Mouse (Mus musculus) layer of hippocampus, postnatal 36 days (tissue): ENCODE results near the gene Gm6034. TPM values are rescaled to one million over a fixed set of nuclear protein-coding genes. Genes with fewer than 3 reads are reported as not detected.
"Not testable (repeated sequence)": the region's sequence is repeated elsewhere in the genome, so short reads cannot be mapped to it uniquely, and the experiment has no call there.

ENCODE experiments used
- DNase-seq, 2 experiments: peaks; one replicate each; pipeline ENCODE4 v3.0.0; 2022
- total RNA-seq, 2 experiments: library from RNA; stranded (reverse); gene quantifications; 2 replicates each; pipeline ENCODE4 v1.2.3; 2021

The Gm6034 gene
- under 1 TPM in 1 of 2 experiments, not detected in 1; 0.22 TPM for total RNA-seq

GRCm38 (mm10) chr17:36042610-36043169 lies at the start of gene Gm6034, which contains the start of gene H2-T22:
Gene Gm6034, plus strand, starts transcription at chr17:36042961.
Gene H2-T22, minus strand, starts transcription at chr17:36042747.
- peak; percentile 66 to 68 for DNase-seq

GRCm38 (mm10) chr17:35993675-35994074 lies 49.1 kb upstream of the Gm6034 start:
- peak; percentile 71 to 73 for DNase-seq

- DNase-seq, result peak; percentile 76
These were observed 48.4 kb upstream of the Gm6034 start for GRCm38 (mm10) chr17:35994175-35994878.

- no peak for DNase-seq
These were observed 47.9 kb upstream of the Gm6034 start for GRCm38 (mm10) chr17:35994879-35995240.

GRCm38 (mm10) chr17:35996949-35997348 lies 45.8 kb upstream of the Gm6034 start:
- peak; percentile 86 to 93 for DNase-seq

GRCm38 (mm10) chr17:35997713-35998510 lies 44.8 kb upstream of the Gm6034 start:
- DNase-seq, result no peak

GRCm38 (mm10) chr17:35998545-35999305 lies 44.0 kb upstream of the Gm6034 start:
- DNase-seq, result no peak

GRCm38 (mm10) chr17:35999356-35999755 lies 43.4 kb upstream of the Gm6034 start:
- no peak for DNase-seq

GRCm38 (mm10) chr17:36000349-36000748 lies 42.4 kb upstream of the Gm6034 start:
- DNase-seq, result no peak

- DNase-seq, result no peak
These were observed 41.5 kb upstream of the Gm6034 start for GRCm38 (mm10) chr17:36001121-36001897.

- DNase-seq, result no peak
These were observed 40.8 kb upstream of the Gm6034 start for GRCm38 (mm10) chr17:36001966-36002365.

- no peak for DNase-seq
These were observed 39.4 kb upstream of the Gm6034 start for GRCm38 (mm10) chr17:36003331-36003730.

- not testable (repeated sequence) for DNase-seq
These were observed 38.4 kb upstream of the Gm6034 start for GRCm38 (mm10) chr17:36004409-36004808.

- DNase-seq, result no peak
These were observed 27.8 kb upstream of the Gm6034 start for GRCm38 (mm10) chr17:36014977-36015376.

GRCm38 (mm10) chr17:36017046-36017445 lies 25.7 kb upstream of the Gm6034 start:
- no peak for DNase-seq

GRCm38 (mm10) chr17:36018979-36019378 lies 23.8 kb upstream of the Gm6034 start:
- no peak for DNase-seq

GRCm38 (mm10) chr17:36019519-36019918 lies 23.2 kb upstream of the Gm6034 start:
- no peak for DNase-seq

GRCm38 (mm10) chr17:36020191-36021073 lies 22.3 kb upstream of the Gm6034 start, which contains the start of gene H2-T24:
Gene H2-T24, minus strand, starts transcription at chr17:36020560.
- DNase-seq, result peak in 1 of 2 experiments; percentile 37

GRCm38 (mm10) chr17:36021309-36021708 lies 21.5 kb upstream of the Gm6034 start:
- no peak for DNase-seq

GRCm38 (mm10) chr17:36022098-36022497 lies 20.7 kb upstream of the Gm6034 start:
- DNase-seq, result no peak

- DNase-seq, result no peak
These were observed 19.8 kb upstream of the Gm6034 start for GRCm38 (mm10) chr17:36022922-36023321.
